Mouse (Mus musculus) embryonic facial prominence, embryonic 14.5 days (tissue): ENCODE measurements around the gene Ampd1. TPM values are rescaled to one million over a fixed set of nuclear protein-coding genes. Genes with fewer than 3 reads are reported as not detected.

Source experiments
- ATAC-seq: fragments of 200-750 bp; cut with Nextera tagmentation; 2 replicates; pipeline ENCODE4 v1.8.0; 2017; ENCODE audit warnings: low read depth, moderate number of reproducible peaks, moderate TSS enrichment
- DNase-seq: peaks from one replicate; pipeline ENCODE4 v3.0.0-alpha.2; 2015; ENCODE audit warnings: low spot score
- H3K27ac ChIP-seq: fragments of 300-500 bp; sonication (generic); replicated peaks from 2 replicates; pipeline ENCODE4 v1.5.1; 2014; ENCODE audit warnings: low read depth, mild to moderate bottlenecking, low read length, moderate library complexity
- H3K27me3 ChIP-seq: fragments of 300-500 bp; sonication (generic); replicated peaks from 2 replicates; pipeline ENCODE4 v1.6.1; 2014; ENCODE audit warnings: low read length; ENCODE audit not compliant: control insufficient read depth, insufficient read depth
- H3K36me3 ChIP-seq: fragments of 300-500 bp; sonication (generic); 2 replicates; pipeline ENCODE4 v1.6.1; 2014; ENCODE audit warnings: low read length, mixed read lengths; ENCODE audit not compliant: control insufficient read depth, insufficient read depth
- H3K4me1 ChIP-seq: fragments of 300-500 bp; sonication (generic); 2 replicates; pipeline ENCODE4 v1.6.1; 2014; ENCODE audit warnings: antibody characterized with exemption, low read length; ENCODE audit not compliant: control insufficient read depth, insufficient read depth
- H3K4me2 ChIP-seq: fragments of 300-500 bp; sonication (generic); 2 replicates; pipeline ENCODE4 v1.6.1; 2014; ENCODE audit warnings: low read depth, mild to moderate bottlenecking, low read length, moderate library complexity, mixed read lengths
- H3K4me3 ChIP-seq: fragments of 300-500 bp; sonication (generic); 2 replicates; pipeline ENCODE4 v1.5.1; 2014; ENCODE audit warnings: low read depth, mild to moderate bottlenecking, low read length
- H3K9ac ChIP-seq: fragments of 300-500 bp; sonication (generic); 2 replicates; pipeline ENCODE4 v1.6.1; 2014; ENCODE audit warnings: low read depth, mild to moderate bottlenecking, low read length, moderate library complexity, mixed read lengths
- H3K9me3 ChIP-seq: fragments of 300-500 bp; sonication (generic); 2 replicates; pipeline ENCODE4 v1.6.1; 2016; ENCODE audit warnings: low read length; ENCODE audit not compliant: control insufficient read depth
- WGBS: fragments of 180-500 bp; shearing (Covaris S2); extraction: QIAGEN DNeasy Blood & Tissue Kit; methylation state at CpG from one replicate; pipeline ENCODE4 v1.1.7; 2014; 5-methylcytosine and 5-hydroxymethylcytosine counted together
- polyA plus RNA-seq: library from polyadenylated mRNA; unstranded; fragments of >200 nt; fragmentation: Nextera tagmentation; extraction: Ambion mirVana; gene quantifications from 2 replicates; pipeline ENCODE4 v1.2.1, GENCODE M21; 2014

Gene Ampd1
- polyA plus RNA-seq, 1 experiment from 2014 or later: 23.9 TPM

DNA sequence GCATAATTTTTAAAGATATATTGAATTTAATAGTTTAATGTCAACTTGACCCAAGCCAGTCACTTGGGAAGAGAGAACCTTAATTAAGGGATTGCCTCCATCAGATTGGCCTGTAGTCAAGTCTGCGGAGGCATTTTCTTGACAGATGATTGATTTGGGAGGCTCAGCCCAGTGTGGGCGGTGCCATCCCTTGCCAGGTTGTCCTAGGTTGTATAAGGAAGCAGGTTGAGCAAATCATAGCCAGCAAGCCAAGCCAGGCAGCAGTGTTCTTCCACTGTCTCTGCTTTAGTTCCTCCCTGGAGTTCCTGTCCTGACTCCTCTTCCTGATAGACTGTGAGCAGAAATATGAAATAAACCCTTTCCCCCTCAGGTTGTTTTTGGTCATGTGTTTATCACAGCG, 49.8 kb downstream of the Ampd1 start:
- no peaks in the 10 kb centered on the region for H3K36me3 ChIP-seq
- no peaks in the 10 kb centered on the region for H3K27me3 ChIP-seq
- no peaks in the 10 kb centered on the region for H3K4me1 ChIP-seq
- no peak overlapping the region for H3K27ac ChIP-seq
- ATAC-seq: no peak
- no peak overlapping the region for H3K4me3 ChIP-seq
- DNase-seq: no peak
- 0 out of 2 replicates have a peak, but pooled peaks cover 3% of the 10 kb centered on the region for H3K9me3 ChIP-seq
- no peak overlapping the region for H3K9ac ChIP-seq
- H3K4me2 ChIP-seq: no peak overlapping the region
- 87% methylated on average over 3 of the region's 3 CpGs for WGBS

- H3K27ac ChIP-seq: no peak overlapping the region
- ATAC-seq (no peak), DNase-seq (no peak)
- no peaks in the 10 kb centered on the region for H3K27me3 ChIP-seq
- H3K36me3 ChIP-seq: no peaks in the 10 kb centered on the region
- 0 out of 2 replicates have a peak, but pooled peaks cover 3% of the 10 kb centered on the region for H3K9me3 ChIP-seq
- H3K4me1 ChIP-seq: peaks cover 9% of the 10 kb centered on the region; the same call in 1 of the 2 replicates
- H3K4me3 ChIP-seq: no peak overlapping the region
- no peak overlapping the region for H3K4me2 ChIP-seq
- WGBS: 84% methylated on average over 3 of the region's 3 CpGs
- no peak overlapping the region for H3K9ac ChIP-seq
Measured at GRCm38 (mm10) chr3:103126138-103126537, 52.3 kb downstream of the Ampd1 start.

- WGBS: 54% methylated on average over 2 of the region's 2 CpGs
- Histone ChIP-seq H3K36me3 (0 out of 2 replicates have a peak, but pooled peaks cover 7% of the 10 kb centered on the region), H3K9me3 (0 out of 2 replicates have a peak, but pooled peaks cover 3% of the 10 kb centered on the region), H3K4me3 (no peak overlapping the region), H3K27ac (no peak overlapping the region), H3K4me2 (no peak overlapping the region), H3K27me3 (no peaks in the 10 kb centered on the region), H3K4me1 (peaks cover 9% of the 10 kb centered on the region; the same call in 1 of the 2 replicates), H3K9ac (no peak overlapping the region)
- ATAC-seq (no peak), DNase-seq (no peak)
Measured at GRCm38 (mm10) chr3:103127177-103127576, 53.4 kb downstream of the Ampd1 start.

DNA sequence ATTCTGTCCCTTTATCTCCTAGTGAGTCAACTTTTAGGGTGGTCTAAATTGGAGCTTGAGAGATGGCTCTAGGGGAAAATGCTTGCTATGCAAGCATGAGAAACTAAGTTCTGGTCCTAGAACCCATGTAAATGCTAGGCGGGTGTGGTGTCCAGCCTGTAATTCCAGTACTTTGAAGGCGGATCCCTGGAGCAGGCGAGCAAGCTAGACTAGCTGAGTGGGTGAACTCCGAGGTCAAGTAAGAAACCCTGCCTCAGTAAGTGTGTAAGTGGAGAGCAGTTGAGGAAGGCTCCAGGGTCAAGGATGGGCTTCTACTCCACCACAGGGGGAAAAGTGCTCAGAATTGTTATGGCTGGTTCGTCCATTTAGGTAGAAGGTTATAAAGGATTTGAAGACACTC, 53.9 kb downstream of the Ampd1 start:
- Histone ChIP-seq H3K27ac (no peak overlapping the region), H3K4me1 (peaks cover 9% of the 10 kb centered on the region; the same call in 1 of the 2 replicates), H3K4me2 (no peak overlapping the region), H3K9ac (no peak overlapping the region), H3K27me3 (no peaks in the 10 kb centered on the region), H3K36me3 (0 out of 2 replicates have a peak, but pooled peaks cover 7% of the 10 kb centered on the region), H3K9me3 (0 out of 2 replicates have a peak, but pooled peaks cover 3% of the 10 kb centered on the region), H3K4me3 (no peak overlapping the region)
- no peak for DNase-seq
- 64% methylated on average over 5 of the region's 5 CpGs for WGBS
- no peak for ATAC-seq

DNA sequence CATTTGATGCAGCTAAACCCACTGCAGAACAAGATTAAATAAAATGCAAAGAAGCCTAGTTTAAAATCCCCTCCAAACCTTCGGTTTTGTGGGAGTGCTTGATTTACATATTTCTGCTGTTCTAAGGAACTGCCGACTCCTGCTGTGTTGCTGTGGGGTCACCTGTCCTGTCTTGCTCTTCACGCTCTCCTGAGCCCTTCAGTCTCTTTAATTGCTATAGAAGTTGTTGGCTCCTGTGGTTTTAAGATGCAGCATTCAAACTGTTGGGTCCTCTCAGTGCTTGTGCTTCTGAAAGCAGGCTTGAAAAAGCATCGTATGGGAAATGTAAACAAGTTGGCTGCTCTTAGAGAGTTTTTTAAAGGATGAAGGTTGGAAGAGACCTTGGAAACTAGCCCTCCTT, 54.4 kb downstream of the Ampd1 start:
- 45% methylated on average over 4 of the region's 4 CpGs for WGBS
- no peak overlapping the region for H3K9ac ChIP-seq
- 0 out of 2 replicates have a peak, but pooled peaks cover 7% of the 10 kb centered on the region for H3K36me3 ChIP-seq
- H3K9me3 ChIP-seq: 0 out of 2 replicates have a peak, but pooled peaks cover 3% of the 10 kb centered on the region
- H3K4me2 ChIP-seq: no peak overlapping the region
- DNase-seq: no peak
- no peak overlapping the region for H3K27ac ChIP-seq
- H3K4me3 ChIP-seq: no peak overlapping the region
- peaks cover 9% of the 10 kb centered on the region; the same call in 1 of the 2 replicates for H3K4me1 ChIP-seq
- H3K27me3 ChIP-seq: no peaks in the 10 kb centered on the region
- no peak for ATAC-seq

GRCm38 (mm10) chr3:103129367-103130159, 55.7 kb downstream of the Ampd1 start:
- ATAC-seq: no peak
- H3K4me2 ChIP-seq: no peak overlapping the region
- WGBS: 75% methylated on average over 8 of the region's 8 CpGs

GRCm38 (mm10) chr3:103130236-103130751, 56.5 kb downstream of the Ampd1 start:
- no peak overlapping the region for H3K27ac ChIP-seq
- whole genome bisulfite sequencing: 41% methylated on average over 6 of the region's 6 CpGs
- H3K9me3 ChIP-seq: no peaks in the 10 kb centered on the region
- no peak overlapping the region for H3K4me2 ChIP-seq
- H3K4me1 ChIP-seq: peaks cover 9% of the 10 kb centered on the region; the same call in 1 of the 2 replicates
- H3K36me3 ChIP-seq: 0 out of 2 replicates have a peak, but pooled peaks cover 7% of the 10 kb centered on the region
- no peak overlapping the region for H3K4me3 ChIP-seq
- H3K9ac ChIP-seq: no peak overlapping the region
- DNase-seq: peak; percentile 64
- ATAC-seq: peak; percentile 60; the same call in 1 of the 2 replicates
- H3K27me3 ChIP-seq: no peaks in the 10 kb centered on the region

More at GRCm38 (mm10) chr3:103129367-103130159, 55.7 kb downstream of the Ampd1 start:
- 0 out of 2 replicates have a peak overlapping the region, but pooled peaks have one; percentile 36 for H3K27ac ChIP-seq
- no peak overlapping the region for H3K9ac ChIP-seq
- peaks cover 9% of the 10 kb centered on the region; the same call in 1 of the 2 replicates for H3K4me1 ChIP-seq
- H3K27me3 ChIP-seq: no peaks in the 10 kb centered on the region
- H3K36me3 ChIP-seq: 0 out of 2 replicates have a peak, but pooled peaks cover 7% of the 10 kb centered on the region
- no peak overlapping the region for H3K4me3 ChIP-seq
- H3K9me3 ChIP-seq: 0 out of 2 replicates have a peak, but pooled peaks cover 3% of the 10 kb centered on the region
- DNase-seq: no peak

DNA sequence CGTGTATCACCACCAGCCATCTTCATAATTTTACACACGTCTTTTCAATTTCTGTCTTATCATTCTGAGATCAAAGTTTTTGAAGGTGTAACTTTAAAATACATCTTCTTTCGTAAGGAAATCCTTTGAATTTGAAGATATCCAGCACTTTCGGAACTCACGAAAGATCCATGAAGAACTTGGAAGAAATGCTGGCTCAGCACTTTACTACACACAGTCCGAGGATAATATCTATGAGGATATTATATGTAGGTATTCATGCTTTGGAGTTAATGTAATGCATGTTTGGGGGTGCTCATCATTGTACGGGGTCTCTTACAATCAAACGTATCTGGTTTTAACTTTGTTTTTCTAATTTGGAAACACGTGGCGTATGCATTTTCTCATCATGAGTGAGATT, 59.3 kb downstream of the Ampd1 start:
- DNase-seq (no peak), ATAC-seq (no peak)
- no peak overlapping the region for H3K4me3 ChIP-seq
- H3K36me3 ChIP-seq: 0 out of 2 replicates have a peak, but pooled peaks cover 15% of the 10 kb centered on the region
- H3K9me3 ChIP-seq: no peaks in the 10 kb centered on the region
- H3K9ac ChIP-seq: no peak overlapping the region
- no peak overlapping the region for H3K27ac ChIP-seq
- no peaks in the 10 kb centered on the region for H3K27me3 ChIP-seq
- H3K4me2 ChIP-seq: no peak overlapping the region
- H3K4me1 ChIP-seq: peaks cover 9% of the 10 kb centered on the region; the same call in 1 of the 2 replicates
- WGBS: 80% methylated on average over 10 of the region's 10 CpGs
